Mouse (Mus musculus) ES-Bruce4 (cell line): ENCODE results near the gene Zfp110.

Experiments
- CTCF ChIP-seq: IDR thresholded peaks from one replicate; pipeline ENCODE4 v1.8.1; 2011; ENCODE audit warnings: low read depth, low read length
- EP300 ChIP-seq: IDR thresholded peaks from 2 replicates; pipeline ENCODE4 v1.6.1; 2011; ENCODE audit warnings: low read depth, low read length; ENCODE audit not compliant: insufficient read depth
- POLR2A ChIP-seq: IDR thresholded peaks from one replicate; pipeline ENCODE4 v1.8.1; 2011; ENCODE audit warnings: low read length; ENCODE audit not compliant: insufficient read depth

GRCm38 (mm10) chr7:12834162-12835120, at the start of gene Zfp110:
- no peak for TF ChIP-seq CTCF
- peak; percentile 81 for TF ChIP-seq POLR2A
- 0 out of 2 replicates have a peak, but pooled peaks have one; percentile 30 for TF ChIP-seq EP300
